Mouse (Mus musculus) hindbrain, embryonic 12.5 days (tissue): ENCODE results near the gene Actr1a. TPM values are rescaled to one million over a fixed set of nuclear protein-coding genes. Genes with fewer than 3 reads are reported as not detected.

Experiments
- ATAC-seq: fragments of 200-750 bp; cut with Nextera tagmentation; 2 replicates; pipeline ENCODE4 v1.8.0; 2017; ENCODE audit warnings: moderate TSS enrichment; ENCODE audit not compliant: low FRiP score
- H3K27ac ChIP-seq: fragments of 300-500 bp; sonication (generic); 2 replicates; pipeline ENCODE4 v1.5.1; 2016; ENCODE audit warnings: mild to moderate bottlenecking
- H3K27me3 ChIP-seq: fragments of 300-500 bp; sonication (generic); 2 replicates; pipeline ENCODE4 v1.6.1; 2016; ENCODE audit warnings: mild to moderate bottlenecking
- H3K36me3 ChIP-seq: fragments of 300-500 bp; sonication (generic); 2 replicates; pipeline ENCODE4 v1.6.1; 2016; ENCODE audit warnings: mild to moderate bottlenecking
- H3K4me1 ChIP-seq: fragments of 300-500 bp; sonication (generic); 2 replicates; pipeline ENCODE4 v1.6.1; 2016
- H3K4me2 ChIP-seq: fragments of 300-500 bp; sonication (generic); replicated peaks from 2 replicates; pipeline ENCODE4 v1.6.1; 2016; ENCODE audit warnings: mild to moderate bottlenecking
- H3K4me3 ChIP-seq: fragments of 300-500 bp; sonication (generic); 2 replicates; pipeline ENCODE4 v1.5.1; 2016; ENCODE audit warnings: mild to moderate bottlenecking
- H3K9ac ChIP-seq: fragments of 300-500 bp; sonication (generic); 2 replicates; pipeline ENCODE4 v1.6.1; 2016; ENCODE audit warnings: mild to moderate bottlenecking, moderate library complexity
- H3K9me3 ChIP-seq: fragments of 300-500 bp; sonication (generic); replicated peaks from 2 replicates; pipeline ENCODE4 v1.6.1; 2016; ENCODE audit warnings: mild to moderate bottlenecking
- WGBS: fragments of 180-500 bp; shearing (Covaris S2); methylation state at CpG from one replicate; pipeline ENCODE4 v1.1.7; 2016; 5-methylcytosine and 5-hydroxymethylcytosine counted together
- polyA plus RNA-seq: library from polyadenylated mRNA; unstranded; fragments of >200 nt; fragmentation: Nextera tagmentation; extraction: Ambion mirVana; gene quantifications from 2 replicates; pipeline ENCODE4 v1.2.1, GENCODE M21; 2016

Actr1a gene
- polyA plus RNA-seq, 1 experiment from 2014 or later = 240 TPM

DNA sequence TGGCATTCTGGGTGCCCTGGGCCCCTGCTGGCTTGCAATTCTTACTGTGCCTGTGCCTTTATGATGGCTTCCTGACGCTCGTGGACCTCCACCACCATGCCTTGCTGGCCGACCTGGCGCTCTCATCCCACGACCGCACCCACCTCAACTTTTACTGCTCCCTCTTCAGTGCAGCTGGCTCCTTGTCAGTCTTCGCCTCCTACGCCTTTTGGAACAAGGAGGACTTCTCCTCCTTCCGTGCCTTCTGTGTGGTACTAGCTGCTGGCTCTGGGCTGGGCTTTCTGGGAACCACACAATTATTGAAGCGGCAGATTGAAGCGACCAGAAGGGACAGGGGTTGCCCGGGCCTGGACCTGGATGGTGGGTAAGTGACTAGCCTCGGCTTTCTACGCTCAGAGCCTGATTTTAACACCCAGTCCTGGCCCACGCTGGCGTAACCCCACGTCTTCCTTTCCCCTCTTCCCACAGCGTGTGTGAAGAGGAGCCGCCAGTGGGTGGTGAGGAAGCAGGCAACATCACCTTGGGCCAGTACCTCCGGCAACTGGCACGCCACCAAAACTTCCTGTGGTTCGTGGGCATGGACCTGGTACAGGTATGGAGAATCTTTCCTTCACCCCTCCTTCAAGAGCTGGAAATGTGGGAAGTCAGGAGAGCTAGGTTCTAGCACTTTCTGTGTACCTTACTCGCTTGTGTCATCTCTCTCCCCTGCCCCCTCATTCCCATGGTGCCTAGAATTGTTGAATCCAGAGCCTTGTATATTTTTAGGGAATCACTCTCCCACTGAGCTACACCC lies 27.6 kb downstream of the Actr1a start:
- Histone ChIP-seq H3K4me2 (no peak overlapping the region), H3K27ac (no peak overlapping the region), H3K27me3 (no peaks in the 10 kb centered on the region), H3K36me3 (no peaks in the 10 kb centered on the region), H3K4me1 (no peaks in the 10 kb centered on the region), H3K9me3 (no peaks in the 10 kb centered on the region), H3K4me3 (no peak overlapping the region), H3K9ac (no peak overlapping the region)
- WGBS = 89% methylated on average over 22 of the region's 23 CpGs
- ATAC-seq = no peak

DNA sequence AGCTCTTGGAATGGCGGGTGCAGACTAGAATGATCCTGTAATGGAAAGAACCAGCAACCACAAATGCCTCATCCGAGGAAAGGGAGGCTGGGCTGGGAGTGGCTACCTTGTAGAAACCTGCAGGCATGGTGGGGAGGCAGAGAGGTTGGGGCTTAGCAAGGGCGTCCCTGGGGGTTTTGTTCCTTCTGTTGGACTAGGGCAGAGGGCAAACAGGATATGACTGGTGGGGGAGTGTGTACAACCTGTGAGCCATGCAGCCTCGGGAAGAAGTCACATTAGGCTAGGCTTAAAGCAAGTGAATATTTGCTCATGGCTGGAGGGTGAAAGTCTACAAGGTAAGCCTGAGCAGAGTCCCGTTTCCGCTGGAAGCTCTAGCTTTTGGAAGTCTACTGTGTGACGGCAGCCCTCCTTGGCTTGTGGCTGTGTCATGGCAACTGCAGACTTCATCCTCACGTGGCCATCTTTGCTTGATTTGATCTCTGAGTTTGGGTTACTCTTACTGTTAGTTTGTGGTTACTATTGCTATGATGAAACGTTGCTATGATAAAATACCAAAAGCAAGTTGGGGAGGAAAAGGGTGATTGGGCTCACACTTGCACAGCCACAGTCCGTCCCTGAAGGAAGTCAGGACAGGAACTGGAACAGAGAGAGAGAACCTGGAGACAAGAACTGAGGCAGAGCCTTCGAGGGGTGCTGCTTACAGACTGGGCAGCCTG lies 32.1 kb downstream of the Actr1a start:
- WGBS = 86% methylated on average over 11 of the region's 11 CpGs
- H3K9ac ChIP-seq = no peak overlapping the region
- no peaks in the 10 kb centered on the region for H3K36me3 ChIP-seq
- ATAC-seq = no peak
- H3K4me2 ChIP-seq = no peak overlapping the region
- H3K4me1 ChIP-seq = no peaks in the 10 kb centered on the region
- no peaks in the 10 kb centered on the region for H3K9me3 ChIP-seq
- H3K4me3 ChIP-seq = no peak overlapping the region
- H3K27me3 ChIP-seq = peaks cover 3% of the 10 kb centered on the region
- H3K27ac ChIP-seq = no peak overlapping the region

DNA sequence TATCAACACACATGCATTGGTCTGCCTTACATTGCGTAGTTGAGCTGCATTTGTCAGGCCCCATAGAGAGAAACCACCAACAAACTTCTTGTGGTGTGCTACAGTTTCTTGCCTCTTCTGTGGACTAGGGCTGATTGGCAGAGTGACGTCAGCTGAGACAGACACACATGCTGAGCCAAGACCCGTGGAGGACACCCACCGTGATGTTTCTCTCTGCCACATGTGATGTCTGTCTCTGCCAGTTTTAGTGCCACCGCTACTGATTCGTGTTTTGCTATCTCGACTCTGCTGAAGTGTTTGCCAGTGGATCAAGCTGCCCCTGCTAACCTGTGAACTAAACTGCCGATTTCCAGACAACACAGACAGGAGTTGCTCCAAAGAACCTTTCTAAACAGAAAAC lies 33.4 kb downstream of the Actr1a start:
- no peaks in the 10 kb centered on the region for H3K9me3 ChIP-seq
- no peak for ATAC-seq
- H3K4me3 ChIP-seq = no peak overlapping the region

GRCm38 (mm10) chr19:46358381-46358780 lies 37.2 kb downstream of the Actr1a start:
- no peaks in the 10 kb centered on the region for H3K9me3 ChIP-seq
- WGBS = 55% methylated on average over 4 of the region's 4 CpGs
- no peak overlapping the region for H3K9ac ChIP-seq
- no peak overlapping the region for H3K4me3 ChIP-seq
- no peak for ATAC-seq
- H3K4me2 ChIP-seq = no peak overlapping the region
- H3K27me3 ChIP-seq = peaks cover 24% of the 10 kb centered on the region
- H3K27ac ChIP-seq = no peak overlapping the region
- H3K36me3 ChIP-seq = no peaks in the 10 kb centered on the region
- peaks cover 9% of the 10 kb centered on the region for H3K4me1 ChIP-seq

More for the DNA sequence above, 33.4 kb downstream of the Actr1a start:
- peaks cover 4% of the 10 kb centered on the region for H3K4me1 ChIP-seq
- H3K4me2 ChIP-seq = no peak overlapping the region
- no peaks in the 10 kb centered on the region for H3K36me3 ChIP-seq
- 86% methylated on average over 8 of the region's 8 CpGs for WGBS
- no peak overlapping the region for H3K27ac ChIP-seq
- peaks cover 16% of the 10 kb centered on the region for H3K27me3 ChIP-seq
- no peak overlapping the region for H3K9ac ChIP-seq

- Histone ChIP-seq H3K27me3 (peaks cover 24% of the 10 kb centered on the region), H3K36me3 (no peaks in the 10 kb centered on the region), H3K9me3 (no peaks in the 10 kb centered on the region), H3K27ac (no peak overlapping the region), H3K4me2 (peak overlapping the region; percentile 66), H3K4me3 (peak overlapping the region; percentile 47), H3K9ac (peak overlapping the region; percentile 76), H3K4me1 (peaks cover 9% of the 10 kb centered on the region)
- WGBS = 23% methylated on average over 25 of the region's 25 CpGs
- no peak for ATAC-seq
Measured at GRCm38 (mm10) chr19:46357344-46358280, 37.9 kb downstream of the Actr1a start.

- Histone ChIP-seq H3K4me1 (peaks cover 9% of the 10 kb centered on the region), H3K4me2 (peak overlapping the region; percentile 66), H3K36me3 (no peaks in the 10 kb centered on the region), H3K27ac (no peak overlapping the region), H3K4me3 (peak overlapping the region; percentile 47), H3K9me3 (no peaks in the 10 kb centered on the region), H3K27me3 (peaks cover 29% of the 10 kb centered on the region), H3K9ac (peak overlapping the region; percentile 76)
- WGBS = under 1% methylated on average over 29 of the region's 29 CpGs
- peak; percentile 88 for ATAC-seq
Measured at GRCm38 (mm10) chr19:46356701-46357138, 38.8 kb downstream of the Actr1a start.

DNA sequence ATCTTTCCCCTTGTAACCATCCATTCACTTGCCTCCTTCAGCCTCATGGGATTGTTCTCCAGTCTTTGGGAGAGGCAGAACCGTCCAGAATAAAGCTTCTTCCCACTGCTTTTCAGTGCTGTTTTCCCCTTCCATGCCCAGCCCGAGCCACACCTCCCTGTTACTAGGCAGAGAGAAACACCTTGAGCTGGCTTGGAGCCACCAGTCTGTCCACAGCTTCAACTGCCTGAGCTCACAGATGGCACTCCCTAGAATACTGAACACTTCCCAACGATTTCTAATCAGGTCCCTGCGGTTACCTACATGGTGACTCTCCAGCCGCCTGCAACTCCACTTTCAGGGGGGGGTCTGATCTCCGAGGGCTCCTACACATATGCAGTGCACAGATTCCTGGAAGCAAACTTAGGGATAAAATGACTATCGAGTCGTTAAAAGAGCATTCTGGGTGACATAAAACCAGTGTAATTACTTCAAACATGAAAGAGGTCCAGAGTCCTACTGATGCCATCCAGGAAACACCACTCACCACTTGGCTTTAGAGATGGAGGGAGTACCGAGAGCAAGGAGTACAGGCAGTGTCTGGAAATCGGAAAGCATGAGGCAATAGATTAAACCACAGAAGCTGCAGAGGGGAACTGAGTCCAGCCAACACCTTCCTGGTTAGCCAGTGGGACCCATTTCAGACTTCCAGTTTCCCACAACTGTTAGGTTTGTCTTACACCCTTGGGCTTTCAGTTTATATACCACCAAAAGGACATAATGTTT lies 45.2 kb downstream of the Actr1a start, which contains the start of gene 2310034G01Rik:
TSS of gene 2310034G01Rik (minus strand) at position 135 of the 765 bp plus-strand sequence.
- peaks cover 30% of the 10 kb centered on the region for H3K27me3 ChIP-seq
- peak within 1 kb of the TSS; percentile 88 for H3K27ac ChIP-seq
- H3K36me3 ChIP-seq = no peaks in the 10 kb centered on the region
- H3K4me3 ChIP-seq = peak within 1 kb of the TSS; percentile 60
- H3K4me2 ChIP-seq = peak within 1 kb of the TSS; percentile 95
- WGBS = 64% methylated on average over 10 of the region's 10 CpGs
- no peak for ATAC-seq
- peaks cover 20% of the 10 kb centered on the region for H3K4me1 ChIP-seq
- no peaks in the 10 kb centered on the region for H3K9me3 ChIP-seq
- H3K9ac ChIP-seq = peak within 1 kb of the TSS; percentile 84

DNA sequence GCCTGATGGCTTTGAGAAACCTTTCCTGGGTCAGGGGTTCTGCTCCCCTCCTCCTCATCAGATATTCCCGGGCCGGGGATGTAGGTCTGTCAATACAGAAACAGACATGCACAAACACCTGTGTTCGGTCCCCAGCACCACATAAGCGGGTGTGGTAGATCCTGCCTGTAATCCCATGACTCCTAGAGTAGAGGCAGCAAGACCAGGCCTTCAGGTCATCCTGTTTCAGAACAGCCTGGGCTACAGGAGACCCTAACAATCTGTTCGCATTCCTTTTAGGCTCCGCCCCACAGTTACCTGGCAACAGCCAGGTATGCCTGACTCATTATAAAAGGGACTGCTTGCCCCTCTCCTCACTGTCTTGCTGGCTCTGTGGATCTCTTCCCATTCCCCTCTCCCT lies 46.0 kb downstream of the Actr1a start:
- H3K27ac ChIP-seq = peak overlapping the region; percentile 88; the same call in 1 of the 2 replicates
- peaks cover 30% of the 10 kb centered on the region for H3K27me3 ChIP-seq
- H3K4me2 ChIP-seq = peak overlapping the region; percentile 95
- 27% methylated on average over 6 of the region's 6 CpGs for WGBS
- H3K4me1 ChIP-seq = peaks cover 20% of the 10 kb centered on the region
- peak; percentile 9; the same call in 1 of the 2 replicates for ATAC-seq
- peak overlapping the region; percentile 60 for H3K4me3 ChIP-seq
- H3K9me3 ChIP-seq = no peaks in the 10 kb centered on the region
- H3K36me3 ChIP-seq = no peaks in the 10 kb centered on the region
- H3K9ac ChIP-seq = peak overlapping the region; percentile 84

- ATAC-seq = peak; percentile 85
- peak overlapping the region; percentile 95 for H3K4me2 ChIP-seq
- WGBS = under 1% methylated on average over 78 of the region's 78 CpGs
Measured at GRCm38 (mm10) chr19:46348761-46349458, 46.6 kb downstream of the Actr1a start.

GRCm38 (mm10) chr19:46347936-46348668 lies 47.4 kb downstream of the Actr1a start:
- Histone ChIP-seq H3K9ac (peak overlapping the region; percentile 84), H3K4me3 (peak overlapping the region; percentile 60), H3K9me3 (no peaks in the 10 kb centered on the region), H3K27me3 (peaks cover 35% of the 10 kb centered on the region), H3K27ac (peak overlapping the region; percentile 88), H3K36me3 (no peaks in the 10 kb centered on the region), H3K4me1 (peaks cover 20% of the 10 kb centered on the region), H3K4me2 (peak overlapping the region; percentile 95)
- ATAC-seq = no peak
- WGBS = 31% methylated on average over 14 of the region's 14 CpGs

More at GRCm38 (mm10) chr19:46348761-46349458, 46.6 kb downstream of the Actr1a start:
- Histone ChIP-seq H3K27ac (peak overlapping the region; percentile 88), H3K27me3 (peaks cover 35% of the 10 kb centered on the region), H3K9ac (peak overlapping the region; percentile 84), H3K4me1 (peaks cover 20% of the 10 kb centered on the region), H3K9me3 (no peaks in the 10 kb centered on the region), H3K36me3 (no peaks in the 10 kb centered on the region), H3K4me3 (peak overlapping the region; percentile 60)
